9 mouse cellular contexts compared by ENCODE assay signal in the genomic region with DNA sequence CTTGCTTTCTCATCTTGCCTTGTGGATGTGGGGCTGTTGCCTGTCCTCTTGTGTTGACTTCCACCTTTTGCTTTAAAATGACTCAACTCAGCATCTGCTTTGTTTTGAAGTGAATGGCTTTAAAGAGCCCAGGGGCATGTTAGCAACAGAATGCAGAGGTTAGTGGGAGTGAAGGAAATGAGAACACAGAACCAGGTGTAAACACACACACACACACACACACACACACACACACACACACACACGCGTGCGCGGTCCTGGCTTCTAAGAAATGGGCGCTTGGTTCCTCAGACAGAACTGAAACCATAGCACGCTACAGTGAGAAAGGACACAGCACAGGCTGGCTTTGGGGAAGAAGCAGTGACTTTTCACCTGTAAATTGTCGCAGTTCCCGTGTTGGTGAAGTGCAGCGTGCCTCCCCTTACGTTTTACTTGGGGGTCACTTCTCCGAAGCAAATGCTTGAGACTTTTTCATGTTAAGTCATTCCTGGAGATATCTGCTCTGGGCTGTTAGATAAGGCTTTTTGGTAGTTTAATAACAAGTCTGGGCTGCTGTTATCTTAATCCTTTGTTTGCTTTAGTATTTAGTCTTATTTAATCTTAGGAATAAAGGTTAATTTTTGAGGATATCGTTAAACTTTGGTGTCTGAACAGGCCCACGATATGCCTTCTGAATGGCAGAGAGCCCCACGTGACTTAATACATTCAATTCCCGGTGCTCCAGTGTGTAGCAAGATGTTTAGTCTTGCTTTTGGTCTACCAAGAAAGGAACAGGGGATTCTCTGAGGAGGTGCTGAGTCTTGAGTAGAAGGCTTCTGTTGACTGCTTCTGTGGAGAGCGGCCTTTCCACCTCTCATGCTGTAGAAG. TPM values are rescaled to one million over a fixed set of nuclear protein-coding genes. Genes with fewer than 3 reads are reported as not detected.
A peak's percentile ranks its signal among the peaks of the same experiment; 100 is the strongest.
DNase-seq lines count a peak whose midpoint lies in the region; ATAC-seq and TF ChIP-seq lines count a peak whose summit lies in the region.
"Had no signal": no experiment of that assay in that cellular context is flagged by ENCODE, and none has a peak within 500 bp of the region (broad histone marks: within the 10 kb centered on the region; RNA-seq: fewer than 3 reads in every experiment).

No protein-coding gene starts in this region.

- peaks cover 13 to 26% of the 10 kb centered on the region in 2 experiments for H3K4me1 ChIP-seq in CH12.LX (ENCODE audit: control insufficient read depth in 1 of 2, insufficient read depth in 2 of 2)
- peaks cover 51% of the 10 kb centered on the region for H3K4me1 ChIP-seq in intestine, embryonic 15.5 days (replicated peaks)
- H3K4me1 ChIP-seq in midbrain, embryonic 13.5 days (replicated peaks), result peaks cover 7% of the 10 kb centered on the region; the same call in 1 of the 2 replicates

- dilution Hi-C loops in CH12.LX (cut with MboI; ENCODE audit: extremely low pct_ligation_motif_present, extremely low pct_unique_long_range_greater_than_20kb, low sequenced_read_pairs), result no loop called here

- no peak; the same call in 1 of the 2 replicates for TF ChIP-seq RAD21 in CH12.LX (IDR thresholded peaks at IDR 0.05; ENCODE audit: low read depth, low read length)

- TF ChIP-seq CTCF in CH12.LX (conservative IDR thresholded peaks at IDR 0.05 in 1 of 2, IDR thresholded peaks at IDR 0.05 in 1 of 2; ENCODE audit: low read depth in 2 of 2, low read length in 2 of 2), result no peak

- TF ChIP-seq EP300 in CH12.LX (IDR thresholded peaks at IDR 0.05; ENCODE audit: low read length), result peak; percentile 67

- H3K9ac ChIP-seq in CH12.LX (ENCODE audit: insufficient read depth, low read depth), result no peak overlapping the region
- no peak overlapping the region for H3K9ac ChIP-seq in intestine, embryonic 15.5 days
- no peak overlapping the region for H3K9ac ChIP-seq in midbrain, embryonic 13.5 days (replicated peaks)

- peak; percentile 82 for DNase-seq in CD4-positive helper T cell, adult 2 months (ENCODE audit: low read depth, low spot score)
- peak; percentile 65 for DNase-seq in CH12.LX (ENCODE audit: extremely low read depth)
- no peak for DNase-seq in embryo, embryonic 11 days
- DNase-seq in frontal cortex, postnatal 14 days (ENCODE audit: low spot score in 2 of 2), result no peak
- DNase-seq: adrenal gland, postnatal 36 days had no signal

- WGBS in intestine, embryonic 15.5 days, result 35% methylated on average over 16 of the region's 16 CpGs
- 89% methylated on average over 16 of the region's 16 CpGs for WGBS in midbrain, embryonic 13.5 days

- no peaks in the 10 kb centered on the region for H3K79me2 ChIP-seq in CH12.LX (replicated peaks; ENCODE audit: control insufficient read depth, extremely low read depth, insufficient read depth, poor library complexity, severe bottlenecking)

- peaks cover 0 to 28% of the 10 kb centered on the region in 2 experiments for H3K36me3 ChIP-seq in CH12.LX (replicated peaks in 1 of 2; ENCODE audit: control insufficient read depth in 1 of 2, insufficient read depth in 1 of 2, low read length in 1 of 2)
- H3K36me3 ChIP-seq in intestine, embryonic 15.5 days, result no peaks in the 10 kb centered on the region
- no peaks in the 10 kb centered on the region for H3K36me3 ChIP-seq in midbrain, embryonic 13.5 days

- no peaks in the 10 kb centered on the region for H3K9me3 ChIP-seq in CH12.LX (replicated peaks; ENCODE audit: low read length)
- no peaks in the 10 kb centered on the region for H3K9me3 ChIP-seq in intestine, embryonic 15.5 days
- H3K9me3 ChIP-seq in midbrain, embryonic 13.5 days, result no peaks in the 10 kb centered on the region

- H3K4me3 ChIP-seq in CH12.LX (replicated peaks in 1 of 3; ENCODE audit: low read depth in 2 of 3, low read length in 2 of 3, poor library complexity in 1 of 3), result peak overlapping the region in 1 of 3 experiments; percentile 27
- peak overlapping the region; percentile 7; the same call in 1 of the 2 replicates for H3K4me3 ChIP-seq in intestine, embryonic 15.5 days (replicated peaks)
- no peak overlapping the region for H3K4me3 ChIP-seq in midbrain, embryonic 13.5 days (replicated peaks)
- H3K4me3 ChIP-seq: erythroblast, embryonic 14.5 days had no signal

- TF ChIP-seq POLR2A in CH12.LX (IDR thresholded peaks at IDR 0.05; ENCODE audit: low read depth, low read length), result no peak

- no peaks in the 10 kb centered on the region for H3K27me3 ChIP-seq in CH12.LX (replicated peaks)
- H3K27me3 ChIP-seq in intestine, embryonic 15.5 days (replicated peaks), result no peaks in the 10 kb centered on the region
- no peaks in the 10 kb centered on the region for H3K27me3 ChIP-seq in midbrain, embryonic 13.5 days

- H3K4me2 ChIP-seq in CH12.LX (ENCODE audit: insufficient read depth, low read depth, poor library complexity, severe bottlenecking), result peak overlapping the region; percentile 80
- peak overlapping the region; percentile 44 for H3K4me2 ChIP-seq in intestine, embryonic 15.5 days (replicated peaks)
- no peak overlapping the region for H3K4me2 ChIP-seq in midbrain, embryonic 13.5 days (replicated peaks)

- in situ Hi-C loops in CH12.LX (cut with MboI; ENCODE audit: low pct_ligation_motif_present, low pct_unique_long_range_greater_than_20kb, low sequenced_read_pairs), result no loop called here

- peak; percentile 54 for ATAC-seq in intestine, embryonic 15.5 days
- ATAC-seq in monocyte, adult 5-6 weeks (replicated peaks; ENCODE audit: insufficient number of reproducible peaks, low FRiP score, low TSS enrichment, poor library complexity, severe bottlenecking), result peak; percentile 66
- ATAC-seq in midbrain, embryonic 13.5 days, result no peak

- H3K27ac ChIP-seq in CH12.LX (ENCODE audit: insufficient read depth, low read depth), result no peak overlapping the region
- H3K27ac ChIP-seq in intestine, embryonic 15.5 days, result peak overlapping the region; percentile 33; the same call in 1 of the 2 replicates
- H3K27ac ChIP-seq in midbrain, embryonic 13.5 days, result no peak overlapping the region

TF ChIP-seq in CH12.LX, 34 proteins besides CTCF, POLR2A, EP300 and RAD21 (continues in another document):
- TF ChIP-seq MXI1 (IDR thresholded peaks at IDR 0.05; ENCODE audit: low read depth, low read length) (peak; percentile 78), MAX (IDR thresholded peaks at IDR 0.05; ENCODE audit: low read length) (peak; percentile 76; the same call in 1 of the 2 replicates), TCF12 (IDR thresholded peaks at IDR 0.05; ENCODE audit: low read depth, low read length) (peak; percentile 54), E2F4 (IDR thresholded peaks at IDR 0.05; ENCODE audit: insufficient replicate concordance, low read depth, low read length) (no peak), UBTF (IDR thresholded peaks at IDR 0.05; ENCODE audit: low read depth, low read length) (0 out of 2 replicates have a peak, but pooled peaks have one; percentile 28), MEF2A (IDR thresholded peaks at IDR 0.05; ENCODE audit: borderline replicate concordance, low read depth, low read length) (peak; percentile 24; the same call in 1 of the 2 replicates), MAFK (IDR thresholded peaks at IDR 0.05; ENCODE audit: insufficient replicate concordance, low read length) (no peak), TBP (conservative IDR thresholded peaks at IDR 0.05; ENCODE audit: low read depth, low read length) (no peak), PAX5 (IDR thresholded peaks at IDR 0.05; ENCODE audit: low read length) (no peak), ZMIZ1 (IDR thresholded peaks at IDR 0.05; ENCODE audit: low read depth, low read length) (no peak), MAZ (IDR thresholded peaks at IDR 0.05; ENCODE audit: low read depth, low read length) (0 out of 2 replicates have a peak, but pooled peaks have one; percentile 31), NRF1 (IDR thresholded peaks at IDR 0.05; ENCODE audit: low read depth, low read length) (peak; percentile 79), RCOR1 (conservative IDR thresholded peaks at IDR 0.05; ENCODE audit: low read depth, low read length) (peak; percentile 71; the same call in 1 of the 2 replicates), SMC3 (IDR thresholded peaks at IDR 0.05; ENCODE audit: low read depth, low read length) (no peak; the same call in none of the 2 replicates), SIN3A (IDR thresholded peaks at IDR 0.05; ENCODE audit: low read length) (peak; percentile 88), IRF4 (IDR thresholded peaks at IDR 0.05; ENCODE audit: low read depth, low read length) (peak; percentile 86), ZC3H11A (IDR thresholded peaks at IDR 0.05; ENCODE audit: low read depth, low read length) (no peak), NELFE (IDR thresholded peaks at IDR 0.05; ENCODE audit: low read depth, low read length) (no peak), GABPA (IDR thresholded peaks at IDR 0.05; ENCODE audit: insufficient replicate concordance, low read depth, low read length) (no peak), BHLHE40 (IDR thresholded peaks at IDR 0.05; ENCODE audit: low read depth, low read length) (peak; percentile 86), ELF1 (IDR thresholded peaks at IDR 0.05; ENCODE audit: low read depth, low read length) (0 out of 2 replicates have a peak, but pooled peaks have one; percentile 14), USF2 (conservative IDR thresholded peaks at IDR 0.05; ENCODE audit: low read depth, low read length) (no peak), CHD1 (IDR thresholded peaks at IDR 0.05; ENCODE audit: low read depth, low read length) (no peak), JUND (conservative IDR thresholded peaks at IDR 0.05; ENCODE audit: low read depth, low read length) (no peak), ZNF384 (IDR thresholded peaks at IDR 0.05; ENCODE audit: low read depth, low read length) (no peak), JUN (IDR thresholded peaks at IDR 0.05; ENCODE audit: insufficient read depth, low read depth, low read length) (no peak), KAT2A (IDR thresholded peaks at IDR 0.05; ENCODE audit: insufficient replicate concordance, low read length) (no peak), POLR2AphosphoS2 (IDR thresholded peaks at IDR 0.05; ENCODE audit: low read depth, low read length) (no peak), HCFC1 (IDR thresholded peaks at IDR 0.05; ENCODE audit: low read depth, low read length) (no peak; the same call in 1 of the 2 replicates), ZKSCAN1 (IDR thresholded peaks at IDR 0.05; ENCODE audit: borderline replicate concordance, low read depth, low read length) (no peak), MYC (IDR thresholded peaks at IDR 0.05; ENCODE audit: low read depth, low read length) (peak; percentile 55; the same call in 1 of the 2 replicates)

RNA-seq across cellular contexts. Expression of gene Sipa1l1, which starts 20.8 kb away (rescaled TPM):
- 18.7 and 23.6 TPM in 2 replicates for total RNA-seq in CH12.LX (2012; rRNA removed)
- 13.6 and 15.1 TPM in 2 replicates for total RNA-seq in CH12.LX (2014; rRNA removed)
- 36.7 and 37.5 TPM in 2 replicates for polyA plus RNA-seq in CH12.LX (2012; ENCODE audit: insufficient read length, low read depth)
- polyA plus RNA-seq in intestine, embryonic 15.5 days (2015; fragmentation: Nextera tagmentation; extraction: Ambion mirVana), result 23.8 and 24.7 TPM in 2 replicates
- 44.5 to 87.6 TPM (median 61.0 TPM) in 3 replicates for total RNA-seq in monocyte, adult 5-6 weeks (2017)
- polyA plus RNA-seq in midbrain, embryonic 13.5 days (2015; fragmentation: Nextera tagmentation; extraction: Ambion mirVana), result 14.3 and 15.7 TPM in 2 replicates

Comparison
In these comparisons a context has a peak if more than half of its experiments do, and no peak if none do; other contexts are left out.
1. DNase-seq: peak in CD4-positive helper T cell, adult 2 months (single experiment) and CH12.LX (single experiment); none in embryo, embryonic 11 days (single experiment) and frontal cortex, postnatal 14 days (0 of 2).